Mouse (Mus musculus): ENCODE measurements around the gene Slc25a11.
A peak's percentile ranks its signal among the peaks of the same experiment; 100 is the strongest.

Gene Slc25a11

DNA sequence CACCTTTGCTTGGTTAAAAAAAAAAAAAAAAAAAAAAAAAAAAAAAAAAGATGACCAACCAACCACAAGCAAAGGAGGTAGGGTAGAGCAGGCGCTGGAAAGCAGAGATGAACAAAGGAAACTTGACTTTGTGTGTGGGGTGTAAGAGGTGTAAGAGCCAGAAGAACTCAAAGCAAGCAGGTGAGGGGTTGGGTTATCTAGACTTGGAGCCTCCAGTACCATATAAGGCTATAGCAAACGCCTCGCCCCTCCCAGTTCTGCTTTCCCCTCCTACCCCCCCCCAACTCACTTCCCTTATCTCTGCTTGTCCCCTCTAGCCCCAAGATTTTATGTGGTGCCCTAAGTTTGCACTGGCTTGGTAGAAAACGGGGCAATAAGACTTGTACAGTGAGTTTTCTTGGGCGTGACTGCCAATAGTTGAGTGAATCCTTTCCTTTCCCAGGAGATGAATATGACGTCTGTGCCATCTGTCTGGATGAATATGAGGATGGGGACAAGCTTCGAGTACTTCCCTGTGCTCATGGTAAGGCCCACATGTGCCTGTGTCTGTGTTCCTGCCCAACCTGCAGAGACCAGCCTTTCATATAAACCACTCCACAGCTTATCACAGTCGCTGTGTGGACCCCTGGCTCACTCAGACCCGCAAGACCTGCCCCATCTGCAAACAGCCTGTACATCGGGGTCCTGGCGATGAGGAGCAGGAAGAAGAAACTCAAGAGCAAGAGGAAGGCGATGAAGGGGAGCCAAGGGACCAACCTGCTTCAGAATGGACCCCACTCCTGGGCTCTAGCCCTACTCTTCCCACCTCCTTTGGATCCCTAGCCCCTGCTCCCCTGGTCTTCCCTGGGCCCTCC lies 3.3 kb upstream of the Slc25a11 start:
- no peak for DNase-seq

- DNase-seq: no peak
Measured at GRCm38 (mm10) chr11:70649185-70649734, 2.0 kb upstream of the Slc25a11 start.

DNA sequence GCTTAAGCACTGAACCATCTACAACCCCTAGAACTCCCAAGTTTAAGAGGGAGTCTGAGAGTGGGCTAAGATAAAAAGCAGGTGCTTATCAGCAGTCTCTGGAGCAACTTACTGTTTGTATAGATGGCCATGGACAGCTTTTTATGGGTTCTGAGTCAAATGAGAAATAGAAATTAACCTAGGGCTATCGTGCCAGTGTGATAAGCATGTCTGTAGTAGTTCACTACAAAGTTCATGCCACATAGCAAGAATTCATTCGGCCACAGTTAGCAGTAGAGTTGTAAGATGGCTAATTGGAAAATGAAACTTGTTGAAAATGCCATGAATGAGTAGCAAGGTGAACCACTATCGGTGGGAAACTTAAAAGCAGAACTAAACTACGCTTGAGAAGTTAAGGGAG lies 1.2 kb upstream of the Slc25a11 start:
- no peak for DNase-seq

- DNase-seq: peak in 1 of 2 experiments; percentile 46
Measured at GRCm38 (mm10) chr11:70647716-70648420, 589 bp upstream of the Slc25a11 start.

DNA sequence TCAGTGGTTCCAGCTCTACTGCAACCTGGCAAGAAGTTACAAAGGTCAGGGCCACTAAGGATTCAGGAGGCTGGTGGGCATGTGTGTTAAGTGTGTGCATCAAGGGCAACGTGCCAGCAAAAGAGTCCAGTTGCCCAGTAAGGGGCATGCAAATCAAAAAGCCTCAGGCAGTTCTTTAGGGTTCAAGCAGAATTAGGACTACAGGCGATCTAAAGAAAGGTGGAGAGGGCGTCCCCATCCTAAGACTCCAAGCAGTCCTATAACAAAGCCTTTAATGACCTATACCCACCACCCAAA lies 1.1 kb downstream of the Slc25a11 start:
- peak; percentile 56 to 59 for DNase-seq

GRCm38 (mm10) chr11:70645461-70646258 lies 1.6 kb downstream of the Slc25a11 start:
- DNase-seq: no peak

- DNase-seq: peak in 1 of 2 experiments; percentile 51
Measured at GRCm38 (mm10) chr11:70644564-70645103, 2.6 kb downstream of the Slc25a11 start.

- peak in 1 of 2 experiments; percentile 22 for DNase-seq
Measured at GRCm38 (mm10) chr11:70643051-70643450, 4.2 kb downstream of the Slc25a11 start.

DNA sequence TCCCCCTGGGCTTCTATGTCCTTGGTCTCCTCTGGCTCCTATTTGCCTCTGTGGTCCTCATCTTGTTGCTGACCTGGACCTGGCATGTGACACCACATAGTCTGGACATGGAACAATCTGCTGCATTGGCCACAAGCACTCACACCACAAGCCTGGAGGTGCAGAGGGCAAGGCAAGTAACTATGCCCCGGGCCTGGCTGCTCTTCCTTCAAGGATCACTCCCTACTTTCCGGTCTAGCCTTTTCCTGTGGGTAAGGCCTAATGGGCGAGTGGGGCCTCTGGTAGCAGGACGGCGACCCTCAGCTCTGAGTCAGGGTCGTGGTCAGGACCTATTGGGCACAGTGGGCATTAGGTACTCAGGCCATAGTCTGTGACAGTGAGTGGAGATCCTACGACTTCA lies 6.0 kb downstream of the Slc25a11 start:
- no peak for DNase-seq

DNA sequence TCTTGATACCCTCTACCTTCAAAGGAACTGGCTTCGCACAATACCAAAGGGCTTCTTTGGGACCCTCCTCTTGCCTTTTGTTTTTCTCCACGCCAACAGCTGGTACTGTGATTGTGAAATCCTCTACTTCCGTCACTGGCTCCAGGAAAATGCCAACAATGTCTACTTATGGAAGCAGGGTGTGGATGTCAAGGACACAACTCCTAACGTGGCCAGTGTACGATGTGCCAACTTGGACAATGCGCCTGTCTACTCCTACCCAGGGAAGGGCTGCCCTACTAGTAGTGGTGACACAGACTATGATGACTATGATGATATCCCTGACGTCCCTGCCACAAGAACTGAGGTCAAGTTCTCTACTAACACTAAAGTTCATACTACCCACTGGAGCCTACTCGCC lies 7.3 kb downstream of the Slc25a11 start:
- DNase-seq: no peak

DNA sequence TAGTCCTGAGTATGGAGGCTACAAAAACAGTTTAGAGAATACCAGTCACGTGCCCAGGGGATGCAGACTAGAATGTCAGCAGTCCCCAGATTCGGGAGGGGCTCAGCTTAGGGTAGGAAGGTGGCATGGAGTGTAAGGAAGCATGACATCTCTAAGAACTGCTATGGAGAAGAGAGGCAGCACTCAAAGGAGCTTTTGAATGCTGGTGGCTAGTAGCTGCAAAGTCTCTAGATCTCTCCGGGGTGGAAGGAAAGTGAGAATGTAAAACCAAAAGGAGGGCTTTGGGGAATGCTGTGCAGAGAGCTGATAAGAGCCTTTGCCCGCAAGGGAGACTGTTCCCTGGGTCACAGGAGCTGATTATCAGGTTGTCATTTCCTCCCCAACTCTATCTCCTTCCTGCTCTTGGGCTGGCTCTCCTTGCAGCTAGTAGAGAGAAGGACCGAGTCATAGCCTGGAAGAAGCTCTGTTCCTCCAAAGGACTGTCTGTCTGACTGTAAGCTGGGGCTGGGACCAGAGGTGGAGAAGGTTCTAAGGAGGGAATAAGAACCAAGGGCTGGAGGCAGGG lies 8.5 kb downstream of the Slc25a11 start, which contains the start of gene Gp1ba:
Gp1ba (plus strand) TSS at position 409 of the 565 bp plus-strand sequence.
- no peak for DNase-seq

- DNase-seq: no peak
Measured at GRCm38 (mm10) chr11:70638293-70638692, 9.0 kb downstream of the Slc25a11 start.

GRCm38 (mm10) chr11:70637764-70638163 lies 9.5 kb downstream of the Slc25a11 start:
- no peak for DNase-seq

GRCm38 (mm10) chr11:70635601-70636000 lies 11.7 kb downstream of the Slc25a11 start:
- DNase-seq: no peak

GRCm38 (mm10) chr11:70630129-70630528 lies 17.1 kb downstream of the Slc25a11 start:
- no peak for DNase-seq

DNA sequence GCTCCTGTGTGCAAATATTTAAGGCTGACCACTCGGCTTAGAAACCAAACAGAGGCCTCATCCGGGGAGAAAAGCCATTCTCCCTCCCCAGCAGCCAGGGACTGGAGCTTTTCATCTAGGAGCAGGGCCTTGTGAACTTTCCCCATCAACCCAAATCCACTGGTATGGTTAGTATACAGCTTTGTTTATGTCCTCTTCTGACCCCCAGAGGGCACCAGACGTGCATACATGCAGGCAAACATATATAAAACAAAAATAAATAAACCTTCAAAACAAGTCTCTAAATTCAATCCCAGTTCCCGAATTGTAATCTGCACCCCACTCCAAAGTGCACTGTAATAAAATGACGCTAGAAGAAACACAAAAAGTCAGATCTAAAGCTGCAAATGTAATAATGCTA lies 17.7 kb downstream of the Slc25a11 start:
- no peak for DNase-seq

DNA sequence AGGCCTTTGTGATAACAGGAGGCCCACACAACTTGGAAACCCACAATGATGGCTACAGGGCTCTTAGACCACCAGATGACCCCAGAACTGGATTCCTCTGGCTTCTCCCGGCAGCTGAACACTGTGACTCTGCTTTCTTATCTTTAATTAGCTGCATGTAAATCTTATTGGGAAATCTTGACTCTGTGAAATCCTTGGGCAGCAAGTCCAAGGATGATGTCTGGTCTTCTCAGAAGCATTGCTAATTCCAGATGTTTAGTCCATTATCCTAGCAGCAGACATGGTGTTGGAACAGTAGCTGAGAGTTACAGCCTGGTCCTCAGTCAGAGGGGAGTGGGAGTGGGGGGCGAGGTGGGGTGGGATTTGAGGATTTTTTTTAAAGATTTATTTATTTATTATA lies 18.8 kb downstream of the Slc25a11 start:
- no peak for DNase-seq

- no peak for DNase-seq
Measured at GRCm38 (mm10) chr11:70626877-70627276, 20.4 kb downstream of the Slc25a11 start.

DNA sequence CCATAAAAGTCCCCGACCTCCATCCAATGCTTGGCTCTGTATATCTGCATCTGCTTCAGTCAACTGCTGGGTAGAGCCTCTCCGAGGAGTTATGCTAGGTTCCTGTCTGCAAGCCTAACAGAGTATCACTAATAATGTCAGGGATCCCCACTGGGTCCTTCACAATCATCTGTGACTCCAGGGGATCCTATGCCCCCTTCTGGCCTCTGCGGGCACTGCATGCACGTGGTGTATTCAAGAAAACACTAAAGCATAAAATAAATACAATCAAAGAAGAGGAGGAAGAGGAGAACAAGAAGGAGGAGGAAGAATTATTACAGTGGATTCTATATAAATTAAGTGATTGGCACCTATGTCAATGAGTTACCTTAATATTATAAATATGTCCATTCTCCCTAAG lies 21.8 kb downstream of the Slc25a11 start:
- DNase-seq: peak; percentile 75 to 82

DNA sequence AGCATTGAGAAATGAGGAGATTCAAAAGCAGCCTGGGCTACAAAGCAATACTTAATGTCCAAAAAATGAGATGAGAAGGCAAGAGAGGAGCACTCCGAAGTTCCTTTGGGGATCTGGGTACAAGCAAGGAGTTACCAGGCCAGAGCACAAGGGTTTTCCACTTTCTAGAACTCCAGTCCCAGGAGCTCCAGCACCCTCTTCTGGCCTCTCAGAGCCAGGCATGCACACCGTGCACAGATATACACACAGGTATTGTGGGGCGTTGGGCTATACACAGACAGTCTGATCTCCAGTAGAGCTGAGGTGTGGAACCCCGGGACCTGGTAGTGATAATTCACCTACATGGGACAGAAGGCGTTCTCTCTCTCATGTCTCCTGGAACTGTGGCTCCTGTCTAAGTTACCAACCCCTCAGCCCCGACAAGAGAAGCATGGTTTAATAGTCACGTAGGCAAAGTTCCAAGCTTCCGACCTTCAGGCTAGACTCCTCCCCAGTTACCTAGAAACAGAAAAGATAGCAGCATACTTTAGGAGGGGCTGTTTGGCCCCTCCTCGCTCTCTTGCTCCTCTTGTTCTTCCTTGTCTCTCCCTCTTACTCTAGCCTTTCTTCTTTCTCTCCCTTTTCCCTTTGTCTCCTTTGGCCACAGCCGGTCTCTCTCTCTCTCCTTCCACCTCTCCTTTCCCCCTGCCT lies 24.1 kb downstream of the Slc25a11 start:
- no peak for DNase-seq

GRCm38 (mm10) chr11:70621972-70622814 lies 25.1 kb downstream of the Slc25a11 start:
- peak in 1 of 2 experiments; percentile 42 for DNase-seq
